Mouse (Mus musculus) layer of hippocampus, adult 9-11 months (tissue): Measurements from ENCODE around the gene Epn2.
A peak's percentile ranks its signal among the peaks of the same experiment; 100 is the strongest.

ENCODE experiments used
- DNase-seq: peaks from one replicate; pipeline ENCODE4 v3.0.0; 2022

The Epn2 gene

DNA sequence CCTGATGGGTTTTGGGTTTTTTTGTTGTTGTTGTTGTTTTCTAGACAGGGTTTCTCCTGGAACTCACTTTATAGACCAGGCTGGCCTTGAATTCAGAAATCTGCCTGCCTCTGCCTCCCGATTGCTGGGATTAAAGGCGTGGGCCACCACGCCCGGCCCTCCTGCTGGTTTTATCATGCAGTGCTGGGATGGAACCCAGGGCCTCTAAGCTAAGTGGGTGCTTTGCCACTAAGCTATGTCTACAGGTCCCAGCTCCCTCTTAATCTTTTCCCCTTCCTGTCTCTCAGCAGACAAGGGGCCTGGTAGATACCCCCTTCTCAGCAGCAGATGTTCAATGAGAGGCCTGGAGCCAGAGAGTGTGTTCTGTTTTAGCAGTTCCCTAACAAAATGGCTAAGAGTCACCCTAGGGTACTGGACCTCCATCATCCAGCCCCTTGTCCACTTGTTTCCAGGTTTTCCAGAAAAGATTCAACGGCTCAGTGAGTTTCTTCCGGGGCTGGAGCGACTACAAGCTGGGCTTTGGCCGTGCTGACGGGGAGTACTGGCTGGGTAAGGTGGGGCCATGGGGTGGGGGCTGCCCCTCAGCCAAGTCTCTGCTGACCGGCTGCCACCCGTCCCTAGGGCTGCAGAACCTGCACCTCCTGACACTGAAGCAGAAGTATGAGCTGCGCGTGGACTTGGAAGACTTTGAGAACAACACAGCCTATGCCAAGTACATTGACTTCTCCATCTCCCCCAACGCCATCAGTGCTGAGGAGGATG is 92.8 kb downstream of the Epn2 start:
- DNase-seq: no peak

- no peak for DNase-seq
These were observed 93.7 kb downstream of the Epn2 start for GRCm38 (mm10) chr11:61485541-61486457.

DNA sequence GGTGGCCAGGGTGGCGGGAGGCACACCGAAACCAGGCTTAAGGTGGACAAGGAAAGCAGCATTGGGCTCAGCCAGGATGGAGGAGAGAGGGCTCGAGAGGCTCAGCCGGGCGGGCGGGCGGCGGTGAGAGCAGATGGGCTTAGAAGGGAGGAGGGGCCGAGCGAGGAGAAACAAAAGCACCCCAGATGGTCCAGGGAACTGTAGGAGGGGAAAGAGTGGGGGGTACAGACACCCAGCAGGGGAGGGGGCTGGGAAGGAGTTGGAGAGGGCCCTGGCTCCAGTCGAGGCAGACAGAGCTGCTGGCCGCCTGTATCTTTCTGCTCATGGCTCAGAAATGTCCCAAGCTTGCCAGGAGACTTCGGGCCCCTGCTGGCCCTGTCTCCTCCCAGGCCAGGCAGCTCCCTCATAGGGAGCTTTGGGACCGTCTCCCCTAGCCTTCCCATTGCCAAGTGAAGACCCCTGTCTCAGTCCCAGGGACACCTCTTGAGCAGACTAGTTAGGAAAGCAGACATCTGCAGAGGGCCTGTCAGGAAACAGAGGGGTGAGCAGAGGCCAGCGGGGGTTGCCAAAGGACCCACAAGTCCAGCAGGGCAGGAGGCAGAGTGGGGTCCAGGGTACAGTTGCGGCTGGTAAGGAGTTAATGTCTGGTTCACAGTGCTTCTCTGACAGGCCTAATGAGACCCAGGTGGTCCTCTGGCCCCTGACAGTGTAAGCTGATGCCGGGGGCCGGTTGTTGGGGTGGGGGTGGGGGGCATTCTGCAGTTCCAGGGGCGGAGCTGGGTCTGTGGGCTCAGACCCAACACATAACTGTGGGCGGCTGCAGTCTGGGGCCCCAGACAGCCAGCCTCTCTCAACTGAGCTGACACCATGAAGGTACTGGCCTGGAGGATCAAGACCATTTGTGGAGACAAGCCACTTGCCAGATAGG is 94.6 kb downstream of the Epn2 start, which contains the start of gene Mfap4:
Gene Mfap4, plus strand, starts transcription at position 819 of the 928 bp plus-strand sequence.
- peak; percentile 87 for DNase-seq

GRCm38 (mm10) chr11:61484256-61484612 is 95.3 kb downstream of the Epn2 start:
- no peak for DNase-seq

GRCm38 (mm10) chr11:61483226-61483845 is 96.2 kb downstream of the Epn2 start:
- DNase-seq: no peak

DNA sequence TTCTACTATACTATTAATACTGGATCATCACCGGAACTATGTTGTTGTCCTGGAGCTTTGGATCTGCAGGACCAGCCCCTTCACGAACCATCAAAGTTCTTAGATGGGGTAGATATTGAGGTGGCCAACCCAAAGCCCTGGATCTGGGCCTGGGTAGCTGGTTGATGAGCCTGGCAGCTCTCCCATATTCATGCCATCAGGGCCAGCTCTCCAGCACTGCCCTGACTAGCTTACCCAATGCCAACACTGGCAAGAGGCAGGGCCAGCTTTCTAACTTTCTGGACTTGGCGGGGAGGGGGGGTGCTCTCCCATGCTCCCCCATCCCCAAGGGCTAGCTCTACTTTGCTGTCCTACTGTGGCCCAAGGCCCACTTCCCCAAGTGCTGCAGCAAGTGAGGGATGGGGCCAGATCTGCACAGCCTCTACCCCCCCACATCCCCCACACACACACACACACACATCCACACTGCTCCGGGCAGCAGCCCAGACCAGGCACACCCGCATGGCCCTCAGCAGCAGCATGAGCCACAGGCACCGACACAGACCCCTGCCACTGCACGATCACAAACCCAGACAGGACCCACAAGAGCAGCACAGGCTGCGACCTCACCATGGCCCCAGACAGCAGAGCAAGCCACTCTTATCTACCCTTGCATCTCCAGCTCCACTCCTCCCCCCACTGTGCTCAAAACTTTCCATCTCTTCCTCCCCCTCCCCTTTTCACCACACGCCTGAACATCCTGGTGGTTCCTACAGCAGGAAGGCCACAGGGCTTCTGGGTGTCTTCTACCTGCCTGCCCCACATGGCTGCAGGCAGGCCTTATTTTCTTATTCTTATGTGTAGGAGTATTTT is 98.0 kb downstream of the Epn2 start:
- DNase-seq: no peak

DNA sequence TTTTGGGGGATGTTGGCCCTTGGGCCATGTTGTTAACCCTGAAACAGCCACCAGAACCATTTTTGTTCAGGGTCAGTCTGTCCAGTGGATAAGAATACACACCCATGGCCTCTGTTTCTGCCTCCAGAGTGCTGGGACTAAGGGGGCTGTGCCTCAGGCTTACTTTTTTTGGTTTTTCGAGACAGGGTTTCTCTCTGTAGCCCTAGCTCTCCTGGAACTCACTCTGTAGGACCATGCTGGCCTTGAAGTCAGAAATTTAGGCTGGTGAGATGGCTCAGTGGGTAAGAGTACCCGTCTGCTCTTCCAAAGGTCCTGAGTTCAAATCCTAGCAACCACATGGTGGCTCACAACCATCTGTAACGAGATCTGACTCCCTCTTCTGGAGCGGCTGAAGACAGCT is 100.7 kb downstream of the Epn2 start:
- no peak for DNase-seq

- no peak for DNase-seq
These were observed 101.7 kb downstream of the Epn2 start for GRCm38 (mm10) chr11:61477566-61478508.

DNA sequence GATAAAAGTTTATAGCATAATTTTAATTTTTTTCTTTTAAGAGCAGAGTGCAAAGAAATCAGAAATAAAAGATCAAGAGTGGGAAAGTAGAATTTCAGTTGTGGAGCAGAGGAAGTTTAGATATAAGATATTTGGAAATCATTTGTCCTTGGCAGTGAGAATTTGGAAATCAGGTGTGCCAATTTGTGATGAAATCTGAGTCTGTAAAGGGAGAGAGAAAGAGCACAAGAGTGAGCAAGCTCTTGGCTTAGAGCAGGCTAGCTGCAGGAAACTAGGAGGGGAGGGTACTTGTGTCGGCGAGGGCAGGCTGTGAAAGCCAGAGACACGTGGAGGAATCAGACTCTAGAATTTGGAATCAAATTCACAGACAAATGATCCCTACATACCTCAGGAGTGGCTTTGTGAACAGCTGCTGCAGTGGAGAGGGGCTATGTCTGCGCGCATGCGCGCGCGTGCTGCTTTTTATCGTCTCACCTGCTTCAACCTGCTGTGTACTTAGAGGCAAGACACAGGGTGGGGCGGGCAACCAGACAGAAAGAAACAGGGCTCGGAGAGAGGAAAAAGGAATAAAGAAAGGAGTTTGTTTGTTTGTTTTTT is 102.6 kb downstream of the Epn2 start:
- no peak for DNase-seq

DNA sequence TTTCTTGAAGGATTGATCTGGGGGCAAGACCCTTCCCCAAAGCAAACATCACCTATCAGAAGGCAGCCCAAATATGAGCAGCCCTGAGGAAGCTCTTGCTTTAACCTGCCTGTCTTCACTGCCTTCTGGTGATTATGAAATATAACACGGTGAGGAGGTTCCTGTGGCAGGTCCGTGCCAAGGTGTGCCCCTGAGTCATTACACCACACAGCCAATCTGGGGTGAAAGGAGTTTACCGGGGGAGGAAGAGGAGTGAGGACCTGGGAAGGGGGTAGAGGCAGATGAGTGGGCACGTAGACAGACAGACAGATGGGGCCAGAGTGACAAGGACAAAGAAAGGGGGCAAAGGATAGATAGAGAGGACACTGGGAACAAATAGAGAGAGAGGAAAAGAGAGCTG is 105.9 kb downstream of the Epn2 start:
- DNase-seq: no peak

GRCm38 (mm10) chr11:61470880-61471279 is 108.6 kb downstream of the Epn2 start:
- no peak for DNase-seq

DNA sequence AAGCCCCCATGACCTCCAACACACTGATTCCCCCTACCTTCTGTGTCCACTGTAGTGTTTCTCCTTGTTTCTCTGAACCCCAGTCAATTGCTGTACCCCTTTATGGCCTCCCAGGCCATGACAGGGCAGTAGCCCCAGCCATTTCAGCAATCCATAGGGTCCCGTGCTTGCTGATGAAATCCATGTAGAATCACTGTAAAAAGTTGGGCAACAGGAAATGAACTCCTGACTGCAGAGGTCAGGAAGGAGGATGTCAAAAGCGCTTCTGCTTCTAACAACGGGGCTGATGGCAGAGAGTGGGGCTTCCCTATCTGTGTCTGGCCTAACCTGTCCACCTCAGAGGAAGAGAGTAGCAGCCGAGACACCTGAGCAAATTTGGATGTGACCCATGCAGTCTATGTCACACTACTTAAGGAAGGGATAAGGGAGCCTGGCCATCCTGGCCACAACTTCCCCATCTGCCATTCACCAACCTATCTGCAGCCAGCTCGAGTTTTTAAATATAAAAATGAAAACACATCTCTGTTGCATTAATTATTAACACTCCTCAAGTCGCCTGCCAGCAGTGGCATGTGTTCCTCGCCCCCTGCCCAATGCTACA is 110.1 kb downstream of the Epn2 start:
- no peak for DNase-seq

GRCm38 (mm10) chr11:61468534-61468933 is 111.0 kb downstream of the Epn2 start:
- DNase-seq: no peak
